Mouse (Mus musculus) spleen, adult 2 months (tissue): ENCODE results near the gene Ugt1a6a. TPM values are rescaled to one million over a fixed set of nuclear protein-coding genes. Genes with fewer than 3 reads are reported as not detected.

ENCODE experiments used
- DNase-seq, 2 experiments: peaks; one replicate each; pipeline versions ENCODE4 v3.0.0 to v3.0.0-alpha.2; 2012 to 2021; ENCODE audit warnings: low spot score in 2 of 2, low read depth in 1 of 2
- H3K27ac ChIP-seq: fragments of 200-500 bp; 2 replicates; pipeline ENCODE4 v1.5.1; 2012; ENCODE audit warnings: low read length, inconsistent platforms; ENCODE audit not compliant: insufficient read depth
- H3K27me3 ChIP-seq: fragments of 200-500 bp; 2 replicates; pipeline ENCODE4 v1.6.1; 2012; ENCODE audit warnings: mild to moderate bottlenecking, moderate library complexity, low read length, inconsistent platforms; ENCODE audit not compliant: control insufficient read depth, insufficient read depth
- H3K36me3 ChIP-seq: fragments of 200-500 bp; 2 replicates; pipeline ENCODE4 v1.6.1; 2012; ENCODE audit warnings: mild to moderate bottlenecking, low read length, inconsistent platforms; ENCODE audit not compliant: control insufficient read depth, insufficient read depth
- H3K4me1 ChIP-seq: fragments of 200-500 bp; 2 replicates; pipeline ENCODE4 v1.6.1; 2011; ENCODE audit warnings: inconsistent platforms; ENCODE audit not compliant: control insufficient read depth, insufficient read depth, insufficient read length
- H3K4me3 ChIP-seq: fragments of 200-500 bp; 2 replicates; pipeline ENCODE4 v1.5.1; 2011; ENCODE audit warnings: mild to moderate bottlenecking, inconsistent platforms; ENCODE audit not compliant: insufficient read depth, insufficient read length; ENCODE audit errors: extremely low read depth
- CTCF ChIP-seq: fragments of 200-500 bp; IDR thresholded peaks from 2 replicates; pipeline ENCODE4 v1.5.1; 2011; ENCODE audit warnings: mild to moderate bottlenecking, inconsistent platforms; ENCODE audit not compliant: insufficient read depth, insufficient read length, insufficient replicate concordance; ENCODE audit errors: extremely low read depth
- POLR2A ChIP-seq: fragments of 200-500 bp; IDR thresholded peaks from 2 replicates; pipeline ENCODE4 v1.6.1; 2011; ENCODE audit warnings: low read depth, low read length, inconsistent platforms
- WGBS: fragments of 180-500 bp; shearing (Covaris S2); methylation state at CpG from one replicate; pipeline ENCODE4 v1.1.7; 2018; 5-methylcytosine and 5-hydroxymethylcytosine counted together
- polyA plus RNA-seq: library from polyadenylated mRNA; depleted of rRNA; stranded (reverse); fragments of >200 nt; gene quantifications from 2 replicates; pipeline ENCODE4 v1.2.3, GENCODE M21; 2012

Ugt1a6a gene
- polyA plus RNA-seq, 1 experiment = 0.44 TPM

DNA sequence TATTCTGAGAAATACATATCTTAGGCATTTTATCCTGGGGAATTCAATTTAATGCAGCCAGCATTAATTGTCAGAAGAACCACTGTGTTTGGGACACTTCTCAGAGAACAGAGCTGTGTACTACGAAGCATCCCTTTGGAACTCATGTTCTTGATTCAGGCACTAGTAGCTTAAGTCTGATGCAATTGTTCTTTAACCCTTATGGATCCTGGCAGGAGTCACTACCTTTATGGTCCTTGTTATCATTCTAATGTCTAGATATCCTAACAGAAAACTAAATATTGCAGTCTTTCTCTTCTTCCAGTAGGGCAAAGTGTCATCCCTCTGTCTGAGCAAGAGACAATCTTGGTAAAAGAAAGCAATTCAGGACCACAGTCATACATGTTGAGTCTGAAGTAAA, 78.5 kb downstream of the Ugt1a6a start:
- 77% methylated on average over 1 of the region's 1 CpGs for WGBS
- peak in 1 of 2 experiments; percentile 1 for DNase-seq

DNA sequence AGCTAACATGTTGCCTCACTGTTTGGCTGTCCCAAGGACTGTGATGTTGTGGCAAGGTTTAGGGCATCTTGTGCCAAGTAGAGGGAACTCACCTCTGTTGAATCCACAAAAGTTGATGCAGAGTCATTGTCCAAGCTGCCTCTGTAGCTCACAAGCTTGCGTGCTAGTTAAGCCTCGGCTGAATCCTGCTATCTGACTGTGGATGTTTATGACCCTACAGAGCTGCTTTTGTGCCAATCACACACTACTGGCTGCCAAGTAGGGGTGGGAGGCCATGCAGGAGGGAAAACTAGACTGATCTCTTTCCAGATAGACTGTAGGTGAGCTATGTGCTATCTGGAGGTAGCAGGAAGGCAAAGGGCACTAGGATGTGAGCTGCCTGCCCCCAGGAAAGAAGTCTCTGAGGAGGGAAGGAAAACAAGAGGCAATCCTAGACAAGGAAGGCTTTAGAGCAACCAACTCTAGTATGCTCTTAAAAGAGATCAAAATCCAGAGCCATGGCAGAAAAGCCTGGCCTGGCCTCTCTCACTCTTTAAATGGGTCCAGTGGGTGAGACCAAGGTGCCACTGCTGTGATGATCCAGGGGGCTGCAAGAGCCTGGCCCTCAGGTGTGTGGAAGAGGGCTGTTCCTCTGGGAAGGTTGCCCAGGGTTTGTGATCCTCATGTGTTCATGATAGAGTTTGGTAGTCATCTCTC, 79.3 kb downstream of the Ugt1a6a start:
- DNase-seq = peak in 1 of 2 experiments; percentile 7
- Histone ChIP-seq H3K27me3 (no peaks in the 10 kb centered on the region), H3K27ac (no peak overlapping the region), H3K4me1 (no peaks in the 10 kb centered on the region), H3K36me3 (no peaks in the 10 kb centered on the region), H3K4me3 (no peak overlapping the region)
- 79% methylated on average over 2 of the region's 2 CpGs for WGBS
- no peak for TF ChIP-seq POLR2A
- TF ChIP-seq CTCF = no peak

More for the DNA sequence above, 78.5 kb downstream of the Ugt1a6a start:
- Histone ChIP-seq H3K36me3 (no peaks in the 10 kb centered on the region), H3K27me3 (no peaks in the 10 kb centered on the region), H3K4me3 (no peak overlapping the region), H3K27ac (no peak overlapping the region), H3K4me1 (no peaks in the 10 kb centered on the region)
- TF ChIP-seq CTCF (no peak), POLR2A (no peak)

DNA sequence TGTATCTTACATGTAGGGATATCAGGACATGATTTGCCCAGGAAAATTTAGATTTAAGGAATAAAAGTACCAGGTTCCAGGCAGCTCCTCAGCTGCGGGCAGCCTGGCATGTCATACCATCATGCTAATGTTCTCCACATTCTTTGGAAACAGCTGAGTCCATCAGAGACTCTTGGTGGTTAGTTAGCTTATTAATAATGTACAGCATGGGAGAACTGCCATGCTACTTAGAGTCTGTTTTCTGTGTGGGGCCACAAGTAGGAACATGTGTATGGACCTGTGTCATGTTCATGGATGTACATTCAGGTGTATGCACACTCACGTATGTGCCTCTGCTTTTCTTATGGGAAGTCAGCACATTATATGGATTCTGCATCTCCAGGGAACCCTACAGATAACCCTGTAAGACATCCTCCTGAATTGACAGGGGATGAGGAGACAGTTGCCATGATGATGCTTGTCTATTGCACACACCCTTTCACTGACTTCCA, 79.9 kb downstream of the Ugt1a6a start:
- 77% methylated on average over 2 of the region's 2 CpGs for WGBS
- no peak for DNase-seq
- Histone ChIP-seq H3K4me1 (no peaks in the 10 kb centered on the region), H3K27me3 (no peaks in the 10 kb centered on the region), H3K27ac (no peak overlapping the region), H3K4me3 (no peak overlapping the region), H3K36me3 (no peaks in the 10 kb centered on the region)
- TF ChIP-seq POLR2A (no peak), CTCF (no peak)

DNA sequence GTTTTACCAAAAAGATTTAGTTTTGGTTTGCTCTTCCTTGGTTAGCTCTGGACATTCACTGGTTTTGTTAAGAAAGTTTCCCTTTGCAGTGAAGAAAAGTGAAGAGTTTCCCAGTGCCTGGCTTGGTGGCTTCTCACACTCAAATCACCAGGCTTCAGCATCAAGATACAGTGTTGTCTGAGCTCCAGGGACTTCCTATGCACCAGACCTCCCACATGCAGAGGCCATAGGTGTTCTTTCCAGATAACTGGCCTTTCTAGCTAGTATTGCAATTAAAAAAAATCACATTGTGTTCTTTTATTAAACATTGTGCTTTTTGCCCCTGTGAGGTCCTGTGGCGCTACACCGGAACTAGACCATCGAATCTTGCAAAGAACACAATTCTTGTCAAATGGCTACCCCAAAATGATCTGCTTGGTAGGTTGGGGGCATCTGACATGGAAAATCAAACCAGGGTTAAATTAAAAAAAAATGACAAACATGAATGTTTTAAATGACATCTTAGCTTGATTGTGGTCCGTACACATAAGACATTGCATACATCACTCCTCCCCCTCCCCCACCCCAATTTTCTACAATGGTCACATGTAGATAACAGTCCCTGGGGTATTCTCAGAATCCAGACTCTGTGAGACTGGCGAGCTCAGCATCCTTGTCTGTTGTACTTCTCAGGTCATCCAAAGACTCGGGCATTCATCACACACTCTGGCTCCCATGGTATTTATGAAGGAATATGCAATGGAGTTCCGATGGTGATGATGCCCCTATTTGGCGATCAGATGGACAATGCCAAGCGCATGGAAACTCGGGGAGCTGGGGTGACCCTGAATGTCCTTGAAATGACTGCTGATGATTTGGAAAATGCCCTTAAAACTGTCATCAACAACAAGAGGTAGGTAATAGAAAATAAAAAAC, 81.1 kb downstream of the Ugt1a6a start:
- 72% methylated on average over 10 of the region's 10 CpGs for WGBS
- no peak overlapping the region for H3K27ac ChIP-seq
- peak in 1 of 2 experiments; percentile 2 for DNase-seq
- H3K4me3 ChIP-seq = no peak overlapping the region
- TF ChIP-seq POLR2A (no peak), CTCF (no peak)
- no peaks in the 10 kb centered on the region for H3K36me3 ChIP-seq
- no peaks in the 10 kb centered on the region for H3K4me1 ChIP-seq
- H3K27me3 ChIP-seq = no peaks in the 10 kb centered on the region

DNA sequence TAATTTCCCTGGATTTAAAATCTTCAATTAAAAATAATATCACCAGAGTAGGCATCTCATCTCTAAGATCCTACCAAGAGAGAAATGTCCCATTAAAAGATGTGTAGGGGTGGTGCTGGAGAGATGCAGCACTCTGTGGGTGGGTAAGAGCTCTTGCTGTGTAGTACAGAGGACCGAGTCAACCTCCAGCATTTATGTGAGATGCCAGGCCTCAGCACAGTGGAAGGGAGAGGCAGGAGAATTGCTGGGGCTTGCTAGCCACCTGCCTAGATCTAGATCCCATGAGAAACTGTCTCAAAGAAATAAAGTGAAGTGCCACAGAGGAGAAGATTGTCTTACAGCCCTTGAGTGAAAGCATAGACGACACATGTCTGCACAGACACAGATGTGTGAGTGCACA, 81.9 kb downstream of the Ugt1a6a start:
- H3K27ac ChIP-seq = no peak overlapping the region
- H3K4me3 ChIP-seq = no peak overlapping the region
- DNase-seq = no peak
- 57% methylated on average over 2 of the region's 2 CpGs for WGBS
- no peaks in the 10 kb centered on the region for H3K36me3 ChIP-seq
- H3K27me3 ChIP-seq = no peaks in the 10 kb centered on the region
- H3K4me1 ChIP-seq = no peaks in the 10 kb centered on the region
- no peak for TF ChIP-seq CTCF

DNA sequence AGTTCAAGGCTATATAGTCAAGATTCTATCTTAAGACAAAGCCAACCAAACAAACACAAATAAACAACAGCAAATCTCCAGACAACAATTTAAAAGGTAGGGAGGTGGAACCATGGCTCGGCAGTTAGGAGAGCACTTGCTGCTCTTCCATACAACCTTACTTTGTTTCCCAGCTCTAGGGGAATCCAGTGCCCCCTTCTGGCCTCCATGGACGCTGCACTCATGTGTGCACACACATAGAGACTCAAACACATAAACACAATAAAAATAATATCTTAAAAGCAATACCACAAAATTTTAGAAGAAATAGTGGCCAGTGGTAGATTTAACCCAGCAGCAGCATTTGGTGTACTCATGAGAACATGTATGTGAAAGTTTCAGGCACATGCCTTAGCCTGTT, 82.5 kb downstream of the Ugt1a6a start:
- WGBS = 62% methylated on average over 2 of the region's 2 CpGs
- no peak overlapping the region for H3K27ac ChIP-seq
- no peaks in the 10 kb centered on the region for H3K27me3 ChIP-seq
- H3K4me1 ChIP-seq = no peaks in the 10 kb centered on the region
- H3K4me3 ChIP-seq = no peak overlapping the region
- TF ChIP-seq POLR2A (no peak), CTCF (no peak)
- no peaks in the 10 kb centered on the region for H3K36me3 ChIP-seq
- DNase-seq = no peak
